Mouse (Mus musculus) adrenal gland (tissue): ENCODE data around the gene Aldh8a1.
"Not testable (repeated sequence)": the region's sequence is repeated elsewhere in the genome, so short reads cannot be mapped to it uniquely, and the experiment has no call there.

ENCODE experiments used
- intact Hi-C: fragments of 180-260 bp; cut with DNase I; formaldehyde crosslinking; loops from one replicate; pipeline ENCODE4 v1.15.1; 2025

Aldh8a1 gene

GRCm38 (mm10) chr10:21367481-21367880, 9.6 kb upstream of the Aldh8a1 start:
- intact Hi-C loops = no loop called here

GRCm38 (mm10) chr10:21369586-21369985, 7.5 kb upstream of the Aldh8a1 start:
- intact Hi-C loops = no loop called here

GRCm38 (mm10) chr10:21372271-21372670, 4.8 kb upstream of the Aldh8a1 start:
- intact Hi-C loops = no loop called here

GRCm38 (mm10) chr10:21378196-21378944, 1.3 kb downstream of the Aldh8a1 start:
- intact Hi-C loops = no loop called here

GRCm38 (mm10) chr10:21382914-21383313, 5.8 kb downstream of the Aldh8a1 start:
- intact Hi-C loops = loop anchor here (1.0 to 10.0 kb wide), 3 partner anchors 82 to 627 kb away; no protein-coding TSS in a partner anchor

- intact Hi-C loops = loop anchor here (10.0 kb wide), 1 partner anchor 220 kb away; no protein-coding TSS in a partner anchor
Measured at GRCm38 (mm10) chr10:21385111-21385663, 8.1 kb downstream of the Aldh8a1 start.

GRCm38 (mm10) chr10:21389075-21389474, 12.0 kb downstream of the Aldh8a1 start:
- intact Hi-C loops = loop anchor here (10.0 kb wide), 1 partner anchor 216 kb away; no protein-coding TSS in a partner anchor

- intact Hi-C loops = no loop called here
Measured at GRCm38 (mm10) chr10:21390440-21390839, 13.3 kb downstream of the Aldh8a1 start.

GRCm38 (mm10) chr10:21391286-21391685, 14.2 kb downstream of the Aldh8a1 start:
- intact Hi-C loops = no loop called here

- intact Hi-C loops = no loop called here
Measured at GRCm38 (mm10) chr10:21393390-21393789, 16.3 kb downstream of the Aldh8a1 start.

- intact Hi-C loops = no loop called here
Measured at GRCm38 (mm10) chr10:21395426-21396139, 18.5 kb downstream of the Aldh8a1 start.

GRCm38 (mm10) chr10:21398873-21399425, 21.9 kb downstream of the Aldh8a1 start:
- intact Hi-C loops = not testable (repeated sequence)

- intact Hi-C loops = no loop called here
Measured at GRCm38 (mm10) chr10:21399622-21400021, 22.5 kb downstream of the Aldh8a1 start.

- intact Hi-C loops = no loop called here
Measured at GRCm38 (mm10) chr10:21400031-21400430, 22.9 kb downstream of the Aldh8a1 start.

GRCm38 (mm10) chr10:21400453-21400852, 23.4 kb downstream of the Aldh8a1 start:
- intact Hi-C loops = no loop called here

- intact Hi-C loops = no loop called here
Measured at GRCm38 (mm10) chr10:21401259-21401658, 24.2 kb downstream of the Aldh8a1 start.

- intact Hi-C loops = no loop called here
Measured at GRCm38 (mm10) chr10:21404822-21405221, 27.7 kb downstream of the Aldh8a1 start.

GRCm38 (mm10) chr10:21405707-21406534, 28.8 kb downstream of the Aldh8a1 start:
- intact Hi-C loops = no loop called here

GRCm38 (mm10) chr10:21410711-21411110, 33.6 kb downstream of the Aldh8a1 start:
- intact Hi-C loops = no loop called here

GRCm38 (mm10) chr10:21411621-21412205, 34.6 kb downstream of the Aldh8a1 start:
- intact Hi-C loops = no loop called here
